Mouse (Mus musculus) kidney, postnatal 25 days (tissue): ENCODE measurements at regions not wholly inside any gene's neighbourhood (a gene's known extent, or its start where the extent isn't known, plus 50 kb on each side); places are given as distances from the start of the nearest gene placed in this dataset.
A peak's percentile ranks its signal among the peaks of the same experiment; 100 is the strongest.

Experiments used
- DNase-seq, 2 experiments: peaks; one replicate each; pipeline ENCODE4 v3.0.0; 2021; ENCODE audit warnings: mixed read lengths in 2 of 2

- no peak for DNase-seq
These were observed 524.6 kb downstream of the 1810013L24Rik start for GRCm38 (mm10) chr16:9354331-9355030.

GRCm38 (mm10) chr16:9358651-9359050 lies 528.8 kb downstream of the 1810013L24Rik start:
- DNase-seq = no peak

GRCm38 (mm10) chr16:9359399-9360135 lies 529.7 kb downstream of the 1810013L24Rik start:
- DNase-seq = no peak

GRCm38 (mm10) chr16:9360741-9361255 lies 530.9 kb downstream of the 1810013L24Rik start:
- DNase-seq = no peak

GRCm38 (mm10) chr16:9362116-9362515 lies 532.2 kb downstream of the 1810013L24Rik start:
- DNase-seq = no peak

- DNase-seq = no peak
These were observed 534.2 kb downstream of the 1810013L24Rik start for GRCm38 (mm10) chr16:9364105-9364504.

GRCm38 (mm10) chr16:9390986-9391385 lies 561.1 kb downstream of the 1810013L24Rik start:
- no peak for DNase-seq

GRCm38 (mm10) chr16:9404736-9405135 lies 574.8 kb downstream of the 1810013L24Rik start:
- no peak for DNase-seq

- no peak for DNase-seq
These were observed 578.3 kb downstream of the 1810013L24Rik start for GRCm38 (mm10) chr16:9408196-9408595.

GRCm38 (mm10) chr16:9430509-9430908 lies 564.9 kb downstream of the Grin2a start:
- DNase-seq = no peak

- no peak for DNase-seq
These were observed 556.0 kb downstream of the Grin2a start for GRCm38 (mm10) chr16:9439300-9439856.

GRCm38 (mm10) chr16:9439891-9440290 lies 555.5 kb downstream of the Grin2a start:
- DNase-seq = no peak

GRCm38 (mm10) chr16:9452058-9452457 lies 543.3 kb downstream of the Grin2a start:
- DNase-seq = no peak

- no peak for DNase-seq
These were observed 537.8 kb downstream of the Grin2a start for GRCm38 (mm10) chr16:9457574-9457973.

GRCm38 (mm10) chr16:9462497-9462896 lies 532.9 kb downstream of the Grin2a start:
- DNase-seq = no peak

GRCm38 (mm10) chr16:9469394-9469793 lies 526.0 kb downstream of the Grin2a start:
- DNase-seq = no peak

GRCm38 (mm10) chr16:9485291-9485690 lies 510.1 kb downstream of the Grin2a start:
- DNase-seq = no peak

GRCm38 (mm10) chr16:9498301-9498700 lies 497.1 kb downstream of the Grin2a start:
- no peak for DNase-seq

GRCm38 (mm10) chr16:9501713-9502112 lies 493.6 kb downstream of the Grin2a start:
- DNase-seq = peak; percentile 43 to 66

- no peak for DNase-seq
These were observed 485.7 kb downstream of the Grin2a start for GRCm38 (mm10) chr16:9509666-9510065.

GRCm38 (mm10) chr16:9514538-9514937 lies 480.8 kb downstream of the Grin2a start:
- DNase-seq = no peak
